ENCODE assay signal across 19 mouse cellular contexts in genomic region chr1:126700978-126701320, GRCm38 (mm10).
DNase-seq lines count a peak whose midpoint lies in the region; ATAC-seq and TF ChIP-seq lines count a peak whose summit lies in the region.
"Had no signal": no experiment of that assay in that cellular context is flagged by ENCODE, and none has a peak within 500 bp of the region (broad histone marks: within the 10 kb centered on the region; RNA-seq: fewer than 3 reads in every experiment).

No protein-coding gene starts in this region.

- peak overlapping the region; percentile 73 for H3K27ac ChIP-seq in midbrain, embryonic 13.5 days
- no peak overlapping the region for H3K27ac ChIP-seq in midbrain, embryonic 11.5 days (ENCODE audit: low read depth, low read length)
- H3K27ac ChIP-seq in hindbrain, embryonic 11.5 days (ENCODE audit: low read depth, low read length), result peak overlapping the region; percentile 65; the same call in 1 of the 2 replicates
- H3K27ac ChIP-seq in midbrain, embryonic 14.5 days (replicated peaks; ENCODE audit: low read depth, low read length), result peak overlapping the region; percentile 62
- H3K27ac ChIP-seq in lung, postnatal 0 days (ENCODE audit: low read length), result no peak overlapping the region
- H3K27ac ChIP-seq: heart, adult 2 months; kidney, embryonic 15.5 days; limb, embryonic 13.5 days; liver, embryonic 14.5 days; lung, embryonic 15.5 days had no signal

- no peaks in the 10 kb centered on the region for H3K36me3 ChIP-seq in midbrain, embryonic 13.5 days
- H3K36me3 ChIP-seq in midbrain, embryonic 11.5 days (ENCODE audit: control insufficient read depth, insufficient read depth, low read length), result no peaks in the 10 kb centered on the region
- H3K36me3 ChIP-seq in hindbrain, embryonic 11.5 days (ENCODE audit: control insufficient read depth, insufficient read depth, low read length), result no peaks in the 10 kb centered on the region
- H3K36me3 ChIP-seq in midbrain, embryonic 14.5 days (ENCODE audit: control insufficient read depth, insufficient read depth, low read length), result no peaks in the 10 kb centered on the region
- H3K36me3 ChIP-seq in lung, postnatal 0 days (ENCODE audit: insufficient read depth, low read length), result no peaks in the 10 kb centered on the region
- H3K36me3 ChIP-seq: kidney, embryonic 15.5 days; limb, embryonic 13.5 days; lung, embryonic 15.5 days had no signal

- H3K27me3 ChIP-seq in midbrain, embryonic 13.5 days, result no peaks in the 10 kb centered on the region
- no peaks in the 10 kb centered on the region for H3K27me3 ChIP-seq in midbrain, embryonic 11.5 days (ENCODE audit: control insufficient read depth, insufficient read depth, low read length)
- no peaks in the 10 kb centered on the region for H3K27me3 ChIP-seq in hindbrain, embryonic 11.5 days (ENCODE audit: control insufficient read depth, insufficient read depth, low read length)
- no peaks in the 10 kb centered on the region for H3K27me3 ChIP-seq in midbrain, embryonic 14.5 days (ENCODE audit: control insufficient read depth, insufficient read depth, low read length)
- H3K27me3 ChIP-seq in lung, postnatal 0 days (replicated peaks; ENCODE audit: insufficient read depth, low read length), result no peaks in the 10 kb centered on the region
- H3K27me3 ChIP-seq: kidney, embryonic 15.5 days; limb, embryonic 13.5 days; lung, embryonic 15.5 days had no signal

- H3K4me1 ChIP-seq in midbrain, embryonic 13.5 days (replicated peaks), result peaks cover 11% of the 10 kb centered on the region
- no peaks in the 10 kb centered on the region for H3K4me1 ChIP-seq in midbrain, embryonic 11.5 days (ENCODE audit: control insufficient read depth, insufficient read depth, low read length)
- H3K4me1 ChIP-seq in hindbrain, embryonic 11.5 days (replicated peaks; ENCODE audit: control insufficient read depth, insufficient read depth, low read length), result no peaks in the 10 kb centered on the region
- H3K4me1 ChIP-seq in midbrain, embryonic 14.5 days (ENCODE audit: control insufficient read depth, insufficient read depth, low read length), result peaks cover 7% of the 10 kb centered on the region; the same call in 1 of the 2 replicates
- no peaks in the 10 kb centered on the region for H3K4me1 ChIP-seq in lung, postnatal 0 days (ENCODE audit: insufficient read depth, low read depth, low read length)
- H3K4me1 ChIP-seq: kidney, embryonic 15.5 days; lung, embryonic 15.5 days had no signal

- no peak for TF ChIP-seq CTCF in lung, postnatal 0 days (IDR thresholded peaks at IDR 0.05)

- ATAC-seq in midbrain, embryonic 13.5 days, result no peak
- ATAC-seq in midbrain, embryonic 11.5 days (ENCODE audit: low FRiP score), result no peak
- ATAC-seq in hindbrain, embryonic 11.5 days (ENCODE audit: low FRiP score), result no peak
- no peak for ATAC-seq in midbrain, embryonic 14.5 days (ENCODE audit: low FRiP score, low TSS enrichment)
- ATAC-seq in lung, postnatal 0 days, result no peak
- ATAC-seq in megakaryocyte-erythroid progenitor cell, adult 5-6 weeks (replicated peaks; ENCODE audit: low FRiP score, low TSS enrichment, poor library complexity, severe bottlenecking), result no peak
- ATAC-seq: intestine, postnatal 0 days had no signal

- H3K9ac ChIP-seq in midbrain, embryonic 13.5 days (replicated peaks), result no peak overlapping the region
- no peak overlapping the region for H3K9ac ChIP-seq in midbrain, embryonic 11.5 days (ENCODE audit: low read length)
- H3K9ac ChIP-seq in hindbrain, embryonic 11.5 days (ENCODE audit: low read depth, low read length), result no peak overlapping the region
- no peak overlapping the region; the same call in 1 of the 2 replicates for H3K9ac ChIP-seq in midbrain, embryonic 14.5 days (replicated peaks; ENCODE audit: low read length)
- no peak overlapping the region for H3K9ac ChIP-seq in lung, postnatal 0 days (replicated peaks; ENCODE audit: low read depth)
- H3K9ac ChIP-seq: kidney, embryonic 15.5 days; limb, embryonic 13.5 days; liver, embryonic 14.5 days; lung, embryonic 15.5 days had no signal

- no peak for TF ChIP-seq EP300 in lung, postnatal 0 days (IDR thresholded peaks at IDR 0.05)

- peak overlapping the region; percentile 18; the same call in 1 of the 2 replicates for H3K4me2 ChIP-seq in midbrain, embryonic 13.5 days (replicated peaks)
- H3K4me2 ChIP-seq in midbrain, embryonic 11.5 days, result no peak overlapping the region
- no peak overlapping the region for H3K4me2 ChIP-seq in hindbrain, embryonic 11.5 days (replicated peaks; ENCODE audit: low read depth, low read length)
- peak overlapping the region; percentile 21; the same call in 1 of the 2 replicates for H3K4me2 ChIP-seq in midbrain, embryonic 14.5 days (ENCODE audit: low read length)
- H3K4me2 ChIP-seq in lung, postnatal 0 days (replicated peaks; ENCODE audit: low read depth, low read length), result no peak overlapping the region
- H3K4me2 ChIP-seq: kidney, embryonic 15.5 days; limb, embryonic 13.5 days; lung, embryonic 15.5 days had no signal

- no peak overlapping the region for H3K4me3 ChIP-seq in midbrain, embryonic 13.5 days (replicated peaks)
- no peak overlapping the region for H3K4me3 ChIP-seq in midbrain, embryonic 11.5 days (ENCODE audit: low read depth, low read length)
- no peak overlapping the region for H3K4me3 ChIP-seq in hindbrain, embryonic 11.5 days (ENCODE audit: low read depth, low read length)
- H3K4me3 ChIP-seq in midbrain, embryonic 14.5 days (replicated peaks; ENCODE audit: low read depth, low read length), result no peak overlapping the region
- H3K4me3 ChIP-seq in lung, postnatal 0 days (ENCODE audit: low read depth, low read length), result no peak overlapping the region
- H3K4me3 ChIP-seq: erythroblast, embryonic 14.5 days; heart, adult 2 months; kidney, embryonic 15.5 days; limb, embryonic 13.5 days; lung, embryonic 15.5 days had no signal

- 66% methylated on average over 4 of the region's 4 CpGs for WGBS in midbrain, embryonic 13.5 days
- WGBS in midbrain, embryonic 11.5 days, result 95% methylated on average over 4 of the region's 4 CpGs
- 89% methylated on average over 4 of the region's 4 CpGs for WGBS in hindbrain, embryonic 11.5 days
- 55% methylated on average over 4 of the region's 4 CpGs for WGBS in midbrain, embryonic 14.5 days
- 91% methylated on average over 4 of the region's 4 CpGs for WGBS in lung, postnatal 0 days

- DNase-seq in midbrain, embryonic 11.5 days (ENCODE audit: low spot score, missing footprints), result no peak
- DNase-seq in hindbrain, embryonic 11.5 days (ENCODE audit: low spot score), result no peak
- DNase-seq in midbrain, embryonic 14.5 days, result no peak
- no peak for DNase-seq in lung, postnatal 0 days (ENCODE audit: low spot score)
- no peak for DNase-seq in spleen, postnatal 4 days (ENCODE audit: low spot score in 2 of 2)
- DNase-seq: adrenal gland, adult 2 months; cerebellum, adult 8-10 months; gastrocnemius, postnatal 14 days; heart, adult 2 months; kidney, postnatal 4 days; thymus, postnatal 14 days had no signal

- H3K9me3 ChIP-seq in midbrain, embryonic 13.5 days, result no peaks in the 10 kb centered on the region
- H3K9me3 ChIP-seq in midbrain, embryonic 11.5 days (ENCODE audit: control insufficient read depth, low read length), result no peaks in the 10 kb centered on the region
- H3K9me3 ChIP-seq in hindbrain, embryonic 11.5 days (ENCODE audit: control insufficient read depth, low read length), result no peaks in the 10 kb centered on the region
- H3K9me3 ChIP-seq in midbrain, embryonic 14.5 days (ENCODE audit: control insufficient read depth, low read length), result no peaks in the 10 kb centered on the region
- H3K9me3 ChIP-seq in lung, postnatal 0 days (ENCODE audit: low read length), result no peaks in the 10 kb centered on the region
- H3K9me3 ChIP-seq: kidney, embryonic 15.5 days; limb, embryonic 13.5 days; lung, embryonic 15.5 days had no signal

Comparison
In these comparisons a context has a peak if more than half of its experiments do, and no peak if none do; other contexts are left out.
1. H3K27ac ChIP-seq: peak in midbrain, embryonic 13.5 days (single experiment), hindbrain, embryonic 11.5 days (single experiment) and midbrain, embryonic 14.5 days (single experiment); none in midbrain, embryonic 11.5 days (single experiment) and lung, postnatal 0 days (single experiment).
2. H3K4me2 ChIP-seq: peak in midbrain, embryonic 13.5 days (single experiment) and midbrain, embryonic 14.5 days (single experiment); none in midbrain, embryonic 11.5 days (single experiment), hindbrain, embryonic 11.5 days (single experiment) and lung, postnatal 0 days (single experiment).